Mouse (Mus musculus) forebrain, embryonic 14.5 days (tissue): Measurements from ENCODE around the gene Apeh. TPM values are rescaled to one million over a fixed set of nuclear protein-coding genes. Genes with fewer than 3 reads are reported as not detected.
A peak's percentile ranks its signal among the peaks of the same experiment; 100 is the strongest.

Experiments used
- ATAC-seq: fragments of 200-750 bp; cut with Nextera tagmentation; 2 replicates; pipeline ENCODE4 v1.8.0; 2017; ENCODE audit warnings: mild to moderate bottlenecking, moderate library complexity
- DNase-seq: peaks from one replicate; pipeline ENCODE4 v3.0.0-alpha.2; 2015; ENCODE audit warnings: low spot score
- H3K27ac ChIP-seq: fragments of 300-500 bp; sonication (generic); 2 replicates; pipeline ENCODE4 v1.5.1; 2014; ENCODE audit warnings: low read depth, mild to moderate bottlenecking, control low read depth, low read length, moderate library complexity
- H3K27me3 ChIP-seq: fragments of 300-500 bp; sonication (generic); replicated peaks from 2 replicates; pipeline ENCODE4 v1.6.1; 2014; ENCODE audit warnings: low read length, control low read depth, mixed read lengths; ENCODE audit not compliant: control insufficient read depth, insufficient read depth
- H3K36me3 ChIP-seq: fragments of 300-500 bp; sonication (generic); 2 replicates; pipeline ENCODE4 v1.6.1; 2014; ENCODE audit warnings: low read length, control low read depth; ENCODE audit not compliant: control insufficient read depth, insufficient read depth
- H3K4me1 ChIP-seq: fragments of 300-500 bp; sonication (generic); 2 replicates; pipeline ENCODE4 v1.6.1; 2014; ENCODE audit warnings: antibody characterized with exemption, low read length, control low read depth; ENCODE audit not compliant: control insufficient read depth, insufficient read depth
- H3K4me2 ChIP-seq: fragments of 300-500 bp; sonication (generic); 2 replicates; pipeline ENCODE4 v1.6.1; 2014; ENCODE audit warnings: mild to moderate bottlenecking, control low read depth, low read length
- H3K4me3 ChIP-seq: fragments of 300-500 bp; sonication (generic); 2 replicates; pipeline ENCODE4 v1.5.1; 2014; ENCODE audit warnings: low read depth, low read length, control low read depth
- H3K9ac ChIP-seq: fragments of 300-500 bp; sonication (generic); 2 replicates; pipeline ENCODE4 v1.6.1; 2014; ENCODE audit warnings: mild to moderate bottlenecking, low read length, control low read depth, moderate library complexity
- H3K9me3 ChIP-seq: fragments of 300-500 bp; sonication (generic); replicated peaks from 2 replicates; pipeline ENCODE4 v1.6.1; 2016; ENCODE audit warnings: low read length, control low read depth, mixed read lengths; ENCODE audit not compliant: control insufficient read depth
- WGBS: fragments of 180-500 bp; shearing (Covaris S2); extraction: QIAGEN DNeasy Blood & Tissue Kit; methylation state at CpG from one replicate; pipeline ENCODE4 v1.1.7; 2014; 5-methylcytosine and 5-hydroxymethylcytosine counted together
- polyA plus RNA-seq: library from polyadenylated mRNA; unstranded; fragments of >200 nt; fragmentation: Nextera tagmentation; extraction: Ambion mirVana; gene quantifications from 2 replicates; pipeline ENCODE4 v1.2.1, GENCODE M21; 2014

Apeh gene
- polyA plus RNA-seq, 1 experiment from 2014 or later: 39.1 TPM

- DNase-seq: no peak
- Histone ChIP-seq H3K36me3 (peaks cover 74% of the 10 kb centered on the region), H3K4me1 (no peaks in the 10 kb centered on the region), H3K27ac (0 out of 2 replicates have a peak overlapping the region, but pooled peaks have one; percentile 14), H3K9ac (peak overlapping the region; percentile 35; the same call in 1 of the 2 replicates), H3K27me3 (no peaks in the 10 kb centered on the region), H3K9me3 (no peaks in the 10 kb centered on the region), H3K4me2 (no peak overlapping the region), H3K4me3 (no peak overlapping the region)
- no peak for ATAC-seq
- 77% methylated on average over 17 of the region's 17 CpGs for WGBS
These were observed 17.3 kb upstream of the Apeh start for GRCm38 (mm10) chr9:108111593-108112121.

- no peak for ATAC-seq
- H3K27me3 ChIP-seq: no peaks in the 10 kb centered on the region
- no peak overlapping the region for H3K4me3 ChIP-seq
- no peaks in the 10 kb centered on the region for H3K4me1 ChIP-seq
- 14% methylated on average over 22 of the region's 22 CpGs for WGBS
- peaks cover 75% of the 10 kb centered on the region for H3K36me3 ChIP-seq
- peak overlapping the region; percentile 35 for H3K9ac ChIP-seq
- H3K27ac ChIP-seq: 0 out of 2 replicates have a peak overlapping the region, but pooled peaks have one; percentile 14
- no peak overlapping the region; the same call in 1 of the 2 replicates for H3K4me2 ChIP-seq
- no peaks in the 10 kb centered on the region for H3K9me3 ChIP-seq
- peak; percentile 37 for DNase-seq
These were observed 16.7 kb upstream of the Apeh start for GRCm38 (mm10) chr9:108111101-108111592.

GRCm38 (mm10) chr9:108110160-108110559 is 15.8 kb upstream of the Apeh start:
- Histone ChIP-seq H3K27ac (no peak overlapping the region), H3K9me3 (no peaks in the 10 kb centered on the region), H3K4me1 (no peaks in the 10 kb centered on the region), H3K4me3 (no peak overlapping the region), H3K27me3 (no peaks in the 10 kb centered on the region), H3K4me2 (no peak overlapping the region), H3K9ac (no peak overlapping the region), H3K36me3 (peaks cover 72% of the 10 kb centered on the region)
- WGBS: 86% methylated on average over 16 of the region's 16 CpGs
- no peak for ATAC-seq
- DNase-seq: no peak

GRCm38 (mm10) chr9:108107867-108108266 is 13.5 kb upstream of the Apeh start:
- Histone ChIP-seq H3K4me1 (no peaks in the 10 kb centered on the region), H3K9ac (no peak overlapping the region), H3K27me3 (no peaks in the 10 kb centered on the region), H3K4me3 (no peak overlapping the region), H3K4me2 (no peak overlapping the region), H3K27ac (no peak overlapping the region), H3K9me3 (no peaks in the 10 kb centered on the region), H3K36me3 (peaks cover 66% of the 10 kb centered on the region)
- ATAC-seq (no peak), DNase-seq (no peak)
- WGBS: 93% methylated on average over 16 of the region's 16 CpGs

- Histone ChIP-seq H3K4me3 (no peak overlapping the region), H3K9ac (no peak overlapping the region), H3K36me3 (peaks cover 64% of the 10 kb centered on the region), H3K4me2 (no peak overlapping the region), H3K4me1 (no peaks in the 10 kb centered on the region), H3K9me3 (no peaks in the 10 kb centered on the region), H3K27me3 (no peaks in the 10 kb centered on the region), H3K27ac (no peak overlapping the region)
- DNase-seq (no peak), ATAC-seq (no peak)
- 90% methylated on average over 23 of the region's 23 CpGs for WGBS
These were observed 11.7 kb upstream of the Apeh start for GRCm38 (mm10) chr9:108106090-108106489.

GRCm38 (mm10) chr9:108105549-108105863 is 11.1 kb upstream of the Apeh start:
- Histone ChIP-seq H3K9ac (no peak overlapping the region), H3K9me3 (no peaks in the 10 kb centered on the region), H3K4me1 (no peaks in the 10 kb centered on the region), H3K27ac (no peak overlapping the region), H3K4me3 (no peak overlapping the region), H3K27me3 (no peaks in the 10 kb centered on the region), H3K36me3 (peaks cover 64% of the 10 kb centered on the region), H3K4me2 (no peak overlapping the region)
- no peak for DNase-seq
- WGBS: 80% methylated on average over 12 of the region's 12 CpGs
- ATAC-seq: no peak

GRCm38 (mm10) chr9:108104766-108105548 is 10.6 kb upstream of the Apeh start:
- no peaks in the 10 kb centered on the region for H3K9me3 ChIP-seq
- ATAC-seq (no peak), DNase-seq (no peak)
- no peaks in the 10 kb centered on the region for H3K4me1 ChIP-seq
- no peak overlapping the region for H3K27ac ChIP-seq
- no peaks in the 10 kb centered on the region for H3K27me3 ChIP-seq
- H3K4me2 ChIP-seq: no peak overlapping the region
- H3K9ac ChIP-seq: peak overlapping the region; percentile 32; the same call in 1 of the 2 replicates
- H3K36me3 ChIP-seq: peaks cover 59% of the 10 kb centered on the region
- no peak overlapping the region for H3K4me3 ChIP-seq
- whole genome bisulfite sequencing: 35% methylated on average over 31 of the region's 31 CpGs

- Histone ChIP-seq H3K27ac (no peak overlapping the region), H3K36me3 (peaks cover 35% of the 10 kb centered on the region), H3K4me1 (peaks cover 6% of the 10 kb centered on the region), H3K9ac (no peak overlapping the region), H3K27me3 (no peaks in the 10 kb centered on the region), H3K4me3 (no peak overlapping the region), H3K9me3 (no peaks in the 10 kb centered on the region), H3K4me2 (no peak overlapping the region)
- WGBS: 84% methylated on average over 8 of the region's 8 CpGs
- DNase-seq (no peak), ATAC-seq (no peak)
These were observed 5.2 kb upstream of the Apeh start for GRCm38 (mm10) chr9:108099619-108100018.
